Mouse (Mus musculus) layer of hippocampus, postnatal 25 days (tissue): ENCODE measurements around the gene Gng12. TPM values are rescaled to one million over a fixed set of nuclear protein-coding genes. Genes with fewer than 3 reads are reported as not detected.

Source experiments
- DNase-seq, 2 experiments: peaks; one replicate each; pipeline ENCODE4 v3.0.0; 2022; ENCODE audit warnings: mixed read lengths in 2 of 2, low spot score in 1 of 2; ENCODE audit errors: extremely low spot score in 1 of 2
- total RNA-seq, 2 experiments: library from RNA; stranded (reverse); gene quantifications; 2 replicates each; pipeline ENCODE4 v1.2.3; 2021

Gng12 gene
- total RNA-seq, 2 experiments from 2014 or later, result 64.7 to 82.2 TPM

GRCm38 (mm10) chr6:66913355-66913754 lies 17.2 kb downstream of the Gng12 start:
- no peak for DNase-seq

DNA sequence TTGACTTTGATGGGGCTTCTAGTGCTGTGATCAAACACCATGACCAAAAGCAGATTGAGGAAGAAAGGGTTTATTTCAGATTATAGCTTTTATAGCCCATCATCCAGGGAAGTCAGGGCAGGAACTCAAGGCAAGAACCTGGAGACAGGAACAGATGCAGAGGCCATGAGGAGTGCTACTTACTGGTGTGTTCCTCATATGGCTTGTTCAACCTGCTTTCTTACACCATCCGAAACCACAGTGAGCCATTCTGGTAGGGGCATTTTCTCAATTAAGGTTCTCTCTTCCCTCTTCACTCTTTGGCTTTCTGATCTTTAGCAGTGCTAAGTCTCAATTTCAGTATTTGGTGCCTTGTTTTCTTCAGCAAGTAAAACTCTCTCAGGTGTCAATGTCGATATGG lies 19.4 kb downstream of the Gng12 start:
- no peak for DNase-seq

DNA sequence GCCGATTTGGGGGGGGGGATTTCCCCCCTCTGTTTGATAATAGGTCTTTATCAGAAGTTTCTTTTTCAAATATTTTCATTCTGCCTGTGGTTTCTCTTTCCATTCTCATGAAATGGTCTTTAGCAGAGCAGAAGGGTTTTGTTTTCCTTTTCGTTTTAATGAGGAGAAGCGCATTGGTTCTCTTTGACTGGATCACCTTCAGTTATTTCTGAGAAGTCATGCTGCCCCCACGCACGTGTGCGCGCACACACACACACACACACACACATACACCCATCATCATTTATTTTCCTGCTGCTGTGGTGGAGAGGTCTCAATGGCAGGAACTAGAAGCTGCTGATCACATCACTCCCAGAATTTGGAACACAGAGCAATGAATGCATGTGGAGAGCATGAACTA lies 20.8 kb downstream of the Gng12 start:
- no peak for DNase-seq

GRCm38 (mm10) chr6:66920786-66921185 lies 24.6 kb downstream of the Gng12 start:
- DNase-seq, result no peak

DNA sequence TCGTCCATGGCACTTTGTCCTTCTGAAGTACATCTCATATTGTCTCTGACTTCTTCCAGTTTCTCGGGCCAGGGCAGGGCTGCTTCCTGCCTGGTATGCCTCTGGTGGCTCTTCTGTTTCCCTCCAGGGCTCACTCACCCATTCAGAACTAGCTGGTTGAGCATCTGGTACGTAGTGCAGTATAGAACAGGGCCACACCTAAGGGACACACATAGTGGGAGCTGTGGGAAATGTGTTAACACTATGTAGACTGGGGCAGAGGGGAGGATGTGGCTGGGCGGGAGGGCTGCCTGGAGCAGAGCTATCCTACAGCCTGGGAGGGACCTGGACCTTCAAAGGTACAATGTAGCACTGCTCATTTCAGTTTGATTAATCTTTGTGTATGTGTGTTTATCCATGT lies 25.6 kb downstream of the Gng12 start:
- DNase-seq, result no peak

- DNase-seq, result no peak
These were observed 26.3 kb downstream of the Gng12 start for GRCm38 (mm10) chr6:66922501-66922900.

- DNase-seq, result no peak
These were observed 27.7 kb downstream of the Gng12 start for GRCm38 (mm10) chr6:66923851-66924250.

- DNase-seq, result no peak
These were observed 28.2 kb downstream of the Gng12 start for GRCm38 (mm10) chr6:66924315-66924965.

- no peak for DNase-seq
These were observed 30.1 kb downstream of the Gng12 start for GRCm38 (mm10) chr6:66926269-66926668.

DNA sequence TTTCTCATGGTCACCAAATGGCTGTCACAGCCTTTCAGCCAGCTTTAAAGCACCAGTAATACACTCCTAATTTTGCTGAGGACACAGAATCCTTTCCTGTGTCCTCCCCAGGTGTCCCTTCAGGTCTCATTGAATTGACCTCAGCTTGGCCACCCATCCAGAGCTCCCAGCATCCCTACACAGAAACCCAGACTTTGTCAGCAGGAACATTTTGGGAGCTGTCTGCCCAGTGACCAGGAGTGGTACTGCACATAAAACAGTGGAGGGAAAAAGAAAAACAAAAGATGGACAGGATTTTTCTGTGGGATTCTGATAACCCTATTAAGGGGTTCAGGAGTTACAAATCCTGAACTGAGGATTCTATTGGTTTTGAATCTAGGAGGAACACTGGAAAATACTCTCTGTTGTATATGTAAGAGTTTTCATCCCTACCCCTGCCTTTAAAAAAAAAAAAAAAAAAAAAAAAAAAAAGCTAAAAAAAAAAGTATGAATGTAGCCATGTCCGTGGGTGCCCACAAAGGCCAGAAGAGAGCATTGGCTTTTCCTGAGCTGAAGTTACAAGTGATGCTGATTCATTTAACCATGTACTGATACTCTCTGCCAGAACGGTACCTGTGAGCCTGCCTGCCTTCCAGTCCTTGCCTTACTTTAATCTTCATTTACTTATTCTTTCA lies 32.9 kb downstream of the Gng12 start:
- DNase-seq, result no peak

DNA sequence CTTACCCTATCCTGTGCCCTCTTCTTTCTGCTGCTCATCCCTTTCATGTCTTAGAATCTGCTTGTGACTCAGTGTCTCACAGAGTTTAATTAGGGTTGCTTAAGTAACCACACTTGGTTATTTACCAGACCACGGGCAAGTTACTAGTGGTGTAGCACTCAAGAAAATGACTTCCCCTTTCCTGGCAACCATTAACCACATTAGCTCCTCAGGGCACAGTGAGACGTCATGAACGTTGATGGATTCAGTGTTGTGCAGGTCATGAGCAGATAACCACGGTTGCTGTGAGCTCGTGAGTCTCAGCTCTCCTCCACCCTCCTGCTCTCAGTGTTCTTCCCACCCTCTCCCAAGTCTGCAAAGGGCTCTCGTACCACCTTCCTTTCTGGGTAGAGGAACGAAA lies 33.5 kb downstream of the Gng12 start:
- no peak for DNase-seq

DNA sequence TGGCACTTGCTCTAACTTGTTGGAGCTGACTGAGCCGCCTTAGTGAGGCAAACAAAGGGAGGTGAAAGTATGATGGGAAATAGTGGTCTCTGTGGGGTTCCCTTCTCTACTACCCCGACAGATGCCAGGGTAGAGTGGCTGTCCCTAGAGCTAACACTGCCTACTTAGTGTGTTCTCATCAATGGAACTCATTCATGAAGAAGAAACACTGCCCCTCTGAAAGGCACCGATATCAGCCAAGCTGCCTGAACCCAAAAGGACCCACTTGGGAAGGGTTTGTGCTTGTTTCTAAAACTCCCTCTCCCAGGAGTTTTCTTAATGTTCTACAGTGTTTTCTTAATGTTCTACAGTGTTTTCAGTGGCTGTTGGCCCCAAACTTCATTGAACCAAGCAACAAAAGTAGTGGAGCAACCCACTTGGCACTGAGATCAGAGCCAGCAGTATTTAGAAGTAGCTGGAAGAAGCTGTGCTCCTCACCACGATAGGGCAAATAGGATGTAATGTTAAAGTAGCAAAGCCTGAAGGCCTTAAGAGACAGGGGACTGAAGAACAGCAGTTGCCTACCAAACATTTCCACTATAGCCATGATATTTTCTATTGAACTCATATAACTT lies 36.1 kb downstream of the Gng12 start:
- no peak for DNase-seq

- DNase-seq, result no peak
These were observed 44.5 kb downstream of the Gng12 start for GRCm38 (mm10) chr6:66940656-66941235.

DNA sequence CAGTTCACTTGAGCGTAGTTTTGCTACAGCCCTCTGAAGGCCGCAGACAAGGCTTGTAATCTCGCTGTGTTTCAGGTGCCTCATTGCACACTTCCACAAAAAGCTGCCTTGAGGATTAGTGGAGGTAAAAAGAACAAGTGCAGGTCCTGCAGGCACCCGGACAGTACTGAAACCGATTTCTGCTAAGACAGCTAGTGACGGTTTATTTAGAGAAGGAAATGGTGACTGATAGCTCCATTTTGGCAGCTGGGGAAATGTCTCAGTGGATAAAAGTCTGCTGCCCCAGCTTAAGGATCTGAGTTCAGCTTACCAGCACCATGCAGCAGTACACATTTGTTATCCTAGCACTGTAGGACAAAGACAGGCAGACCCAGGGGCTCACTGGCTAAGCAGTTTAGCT lies 45.6 kb downstream of the Gng12 start:
- no peak for DNase-seq

DNA sequence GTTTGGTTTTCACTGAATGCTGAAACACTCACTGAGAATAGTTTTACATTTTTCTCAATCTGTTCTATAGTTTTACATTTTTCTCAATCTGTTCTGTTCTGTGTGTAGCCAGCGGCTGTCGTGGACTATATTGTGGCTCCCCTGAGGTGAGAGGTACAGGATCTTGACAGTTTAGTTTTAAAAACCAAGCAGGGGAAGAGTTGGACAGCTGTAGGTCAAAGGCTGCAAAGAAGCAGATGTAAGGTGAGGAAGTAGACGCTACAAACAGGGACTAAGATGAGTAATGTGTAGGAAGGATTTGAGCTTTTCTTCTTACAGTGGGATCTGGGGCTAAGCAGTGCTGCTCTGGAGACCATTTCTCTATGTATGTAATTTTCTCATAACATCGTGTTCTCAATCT lies 46.6 kb downstream of the Gng12 start:
- DNase-seq, result no peak

GRCm38 (mm10) chr6:66943367-66944189 lies 47.4 kb downstream of the Gng12 start:
- DNase-seq, result no peak

GRCm38 (mm10) chr6:66944190-66945003 lies 48.2 kb downstream of the Gng12 start:
- no peak for DNase-seq

DNA sequence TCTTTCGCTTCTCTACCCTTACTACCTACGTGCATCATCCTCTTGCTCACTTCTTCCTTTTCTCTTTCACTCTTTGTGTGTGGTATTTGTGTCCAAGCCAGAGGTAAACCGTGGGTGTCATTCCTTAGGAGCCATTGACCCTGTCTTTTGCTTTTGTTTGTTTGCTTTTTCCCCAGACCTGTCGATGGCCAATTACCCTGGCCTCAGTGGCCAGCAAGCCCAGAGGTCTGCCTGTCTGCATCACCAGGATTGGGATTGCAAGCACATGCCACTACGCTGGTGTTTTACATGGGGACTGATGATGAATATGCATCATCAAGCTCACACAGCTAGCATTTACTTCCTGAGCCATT lies 48.8 kb downstream of the Gng12 start:
- DNase-seq, result no peak

DNA sequence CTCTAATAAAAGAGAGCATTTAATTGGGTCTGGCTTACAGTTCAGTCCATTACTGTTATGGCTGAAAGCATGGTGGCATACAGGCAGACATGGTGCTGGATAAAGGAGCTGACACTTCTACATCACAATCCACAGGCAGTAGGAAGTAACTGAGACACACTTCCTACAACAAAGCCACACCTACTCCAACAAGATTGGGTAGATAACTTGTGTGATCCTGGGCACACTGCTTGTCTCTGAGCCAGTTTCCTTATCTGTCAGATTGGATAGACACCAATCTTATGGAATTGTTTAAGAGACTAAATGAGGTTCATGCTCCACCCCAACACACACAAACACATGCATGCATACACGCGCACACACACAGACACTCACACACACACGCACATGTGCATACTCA lies 51.9 kb downstream of the Gng12 start:
- no peak for DNase-seq

- no peak for DNase-seq
These were observed 52.7 kb downstream of the Gng12 start for GRCm38 (mm10) chr6:66948848-66949247.
